Mouse (Mus musculus) brain, embryonic 14.5 days (tissue): ENCODE results near the gene Sgms2.

Experiments
- CTCF ChIP-seq: fragments of 200-500 bp; IDR thresholded peaks from 2 replicates; pipeline ENCODE4 v1.5.1; 2012; ENCODE audit warnings: inconsistent platforms, mild to moderate bottlenecking, moderate library complexity, borderline replicate concordance; ENCODE audit not compliant: insufficient read depth, insufficient read length; ENCODE audit errors: extremely low read depth
- POLR2A ChIP-seq: fragments of 200-500 bp; IDR thresholded peaks from 2 replicates; pipeline ENCODE4 v1.6.1; 2012; ENCODE audit warnings: mild to moderate bottlenecking, inconsistent platforms, borderline replicate concordance; ENCODE audit not compliant: poor library complexity, insufficient read depth, insufficient read length, severe bottlenecking; ENCODE audit errors: extremely low read depth

DNA sequence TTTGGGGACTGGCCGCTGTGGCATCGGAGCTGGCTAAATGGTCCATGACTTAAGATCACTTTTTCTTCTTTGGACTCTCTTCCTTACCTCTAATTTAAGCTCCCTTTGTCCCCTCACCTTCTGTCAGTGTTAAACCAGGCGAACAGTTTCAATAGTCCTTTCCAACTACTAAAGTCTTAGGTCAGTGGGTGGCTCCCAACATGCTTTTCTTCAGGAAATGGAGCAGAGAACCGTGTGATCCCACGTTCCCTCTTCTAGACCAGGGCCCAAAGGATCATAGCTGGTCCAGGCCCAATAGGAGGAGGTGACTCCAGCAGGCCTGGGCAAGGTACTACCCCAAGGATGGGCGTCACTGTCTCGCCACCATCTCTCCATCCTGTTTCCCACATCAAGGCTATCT, 7.6 kb downstream of the Sgms2 start:
- TF ChIP-seq POLR2A (no peak), CTCF (no peak)
